Mouse (Mus musculus) right cerebral cortex, postnatal 4 days (tissue): ENCODE results near the gene Pard3.

Experiments
- DNase-seq: peaks from one replicate; pipeline ENCODE4 v3.0.0-alpha.2; 2022

The Pard3 gene

GRCm38 (mm10) chr8:127371326-127371949 lies 307.7 kb downstream of the Pard3 start:
- no peak for DNase-seq

- no peak for DNase-seq
Observed at GRCm38 (mm10) chr8:127377775-127378174, 314.1 kb downstream of the Pard3 start.

- DNase-seq, result peak; percentile 20
Observed at GRCm38 (mm10) chr8:127378994-127379858, 315.5 kb downstream of the Pard3 start.

- DNase-seq, result no peak
Observed at GRCm38 (mm10) chr8:127381259-127381658, 317.6 kb downstream of the Pard3 start.

- DNase-seq, result no peak
Observed at GRCm38 (mm10) chr8:127392700-127393099, 329.0 kb downstream of the Pard3 start.

GRCm38 (mm10) chr8:127395488-127395887 lies 331.8 kb downstream of the Pard3 start:
- DNase-seq, result no peak

- DNase-seq, result no peak
Observed at GRCm38 (mm10) chr8:127405815-127406214, 342.1 kb downstream of the Pard3 start.

GRCm38 (mm10) chr8:127410606-127411005 lies 346.9 kb downstream of the Pard3 start:
- DNase-seq, result no peak

GRCm38 (mm10) chr8:127411190-127411848 lies 347.6 kb downstream of the Pard3 start:
- no peak for DNase-seq

GRCm38 (mm10) chr8:127423021-127423420 lies 359.3 kb downstream of the Pard3 start:
- DNase-seq, result no peak

GRCm38 (mm10) chr8:127424211-127424916 lies 360.7 kb downstream of the Pard3 start:
- DNase-seq, result peak; percentile 12

- no peak for DNase-seq
Observed at GRCm38 (mm10) chr8:127426857-127427256, 363.2 kb downstream of the Pard3 start.

- no peak for DNase-seq
Observed at GRCm38 (mm10) chr8:127428004-127428403, 364.3 kb downstream of the Pard3 start.

- no peak for DNase-seq
Observed at GRCm38 (mm10) chr8:127431236-127431635, 367.5 kb downstream of the Pard3 start.

GRCm38 (mm10) chr8:127435975-127436374 lies 372.3 kb downstream of the Pard3 start:
- DNase-seq, result no peak

- DNase-seq, result no peak
Observed at GRCm38 (mm10) chr8:127437613-127438235, 374.0 kb downstream of the Pard3 start.

- peak; percentile 31 for DNase-seq
Observed at GRCm38 (mm10) chr8:127438625-127439391, 375.1 kb downstream of the Pard3 start.

GRCm38 (mm10) chr8:127439392-127440160 lies 375.9 kb downstream of the Pard3 start:
- peak; percentile 16 for DNase-seq

GRCm38 (mm10) chr8:127440161-127440833 lies 376.6 kb downstream of the Pard3 start:
- DNase-seq, result no peak

- no peak for DNase-seq
Observed at GRCm38 (mm10) chr8:127440834-127441485, 377.3 kb downstream of the Pard3 start.
